Mouse (Mus musculus) central nervous system, embryonic 18 days (tissue): Measurements from ENCODE around the gene Retreg1. TPM values are rescaled to one million over a fixed set of nuclear protein-coding genes. Genes with fewer than 3 reads are reported as not detected.

Experiments used
- polyA plus RNA-seq: library from polyadenylated mRNA; depleted of rRNA; stranded (reverse); fragments of >200 nt; gene quantifications from 2 replicates; pipeline ENCODE4 v1.2.3, GENCODE M21; 2012; rRNA removed

Gene Retreg1
- polyA plus RNA-seq = 14.9 and 15.7 TPM in 2 replicates

GRCm38 (mm10) chr15:25843086-25843991 is at the start of gene Retreg1:
TSS of gene Retreg1 (plus strand) at chr15:25843180.

GRCm38 (mm10) chr15:25984067-25984733 is 141.2 kb downstream of the Retreg1 start, which contains the start of gene Zfp622:
TSS of gene Zfp622 (plus strand) at chr15:25984366.

Other genes starting within 250 kb of the Retreg1 start
- gene Myo10, start 220.7 kb upstream of the Retreg1 start, polyA plus RNA-seq = 20.2 and 21.7 TPM in 2 replicates
- 30.7 and 30.8 TPM in 2 replicates for gene Zfp622, start 141.2 kb downstream of the Retreg1 start, polyA plus RNA-seq